Mouse (Mus musculus): ENCODE results near the gene Gpatch3.

- no peak for TF ChIP-seq CTCF (IDR thresholded peaks at IDR 0.05)
- TF ChIP-seq EP300 (IDR thresholded peaks at IDR 0.05; ENCODE audit: insufficient read depth, low read depth, low read length): no peak
These were observed 12.9 kb upstream of the Gpatch3 start for GRCm38 (mm10) chr4:133561622-133562021.

Measured in heart, adult 2 months (tissue).